Mouse (Mus musculus) testis, adult 2 months (tissue): Measurements from ENCODE around the gene Sorcs3. TPM values are rescaled to one million over a fixed set of nuclear protein-coding genes. Genes with fewer than 3 reads are reported as not detected.

ENCODE experiments used
- H3K27ac ChIP-seq: fragments of 200-500 bp; 2 replicates; pipeline ENCODE4 v1.5.1; 2012; ENCODE audit warnings: low read depth, low read length; ENCODE audit not compliant: control insufficient read depth, insufficient read depth
- H3K27me3 ChIP-seq: fragments of 200-500 bp; 2 replicates; pipeline ENCODE4 v1.6.1; 2012; ENCODE audit warnings: mild to moderate bottlenecking, low read length, moderate library complexity; ENCODE audit not compliant: control insufficient read depth, insufficient read depth
- H3K36me3 ChIP-seq: fragments of 200-500 bp; 2 replicates; pipeline ENCODE4 v1.6.1; 2012; ENCODE audit warnings: mild to moderate bottlenecking, low read length; ENCODE audit not compliant: control insufficient read depth, insufficient read depth
- H3K4me1 ChIP-seq: fragments of 200-500 bp; 2 replicates; pipeline ENCODE4 v1.6.1; 2012; ENCODE audit warnings: low read length; ENCODE audit not compliant: control insufficient read depth, insufficient read depth
- H3K4me3 ChIP-seq: fragments of 200-500 bp; 2 replicates; pipeline ENCODE4 v1.5.1; 2012; ENCODE audit warnings: low read depth, mild to moderate bottlenecking, low read length, moderate library complexity, mixed read lengths; ENCODE audit not compliant: control insufficient read depth
- CTCF ChIP-seq: fragments of 200-500 bp; IDR thresholded peaks from 2 replicates; pipeline ENCODE4 v1.5.1; 2012; ENCODE audit warnings: low read depth, mild to moderate bottlenecking, inconsistent platforms, low read length, moderate library complexity; ENCODE audit not compliant: control insufficient read depth, insufficient read depth, insufficient replicate concordance
- POLR2A ChIP-seq: fragments of 200-500 bp; IDR thresholded peaks from 2 replicates; pipeline ENCODE4 v1.6.1; 2012; ENCODE audit warnings: low read depth, mild to moderate bottlenecking, inconsistent platforms, low read length, moderate library complexity; ENCODE audit not compliant: control insufficient read depth
- polyA plus RNA-seq: library from polyadenylated mRNA; depleted of rRNA; stranded (reverse); fragments of >200 nt; gene quantifications from 2 replicates; pipeline ENCODE4 v1.2.3, GENCODE M21; 2012

Sorcs3 gene
- polyA plus RNA-seq, 1 experiment: 0.22 TPM

DNA sequence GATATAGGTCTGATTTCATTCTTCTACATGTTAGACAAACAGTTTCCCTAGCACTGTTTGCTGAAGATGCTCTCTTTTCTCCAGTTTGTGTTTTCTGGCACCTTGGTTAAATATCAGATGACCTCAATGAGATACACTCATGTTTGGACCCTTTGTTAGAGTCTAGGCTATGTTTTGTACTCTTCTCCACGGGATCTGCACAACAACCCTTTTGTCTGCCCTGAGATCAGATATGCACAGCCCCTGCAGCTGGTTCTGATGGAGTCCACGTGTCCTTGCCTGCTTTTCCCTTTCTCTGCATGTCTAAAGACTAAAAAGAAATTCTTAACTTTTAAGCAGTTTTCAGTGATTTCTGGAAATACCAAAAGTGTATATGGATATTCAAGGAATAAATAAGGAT lies 273.0 kb downstream of the Sorcs3 start:
- Histone ChIP-seq H3K27me3 (no peaks in the 10 kb centered on the region), H3K36me3 (no peaks in the 10 kb centered on the region), H3K4me1 (no peaks in the 10 kb centered on the region), H3K27ac (no peak overlapping the region), H3K4me3 (no peak overlapping the region)
- TF ChIP-seq CTCF (no peak), POLR2A (no peak)

- no peaks in the 10 kb centered on the region for H3K27me3 ChIP-seq
- no peaks in the 10 kb centered on the region for H3K36me3 ChIP-seq
- no peak for TF ChIP-seq POLR2A
- TF ChIP-seq CTCF: no peak
- H3K27ac ChIP-seq: no peak overlapping the region
- H3K4me1 ChIP-seq: no peaks in the 10 kb centered on the region
- no peak overlapping the region for H3K4me3 ChIP-seq
These were observed 277.1 kb downstream of the Sorcs3 start for GRCm38 (mm10) chr19:48482946-48483345.

DNA sequence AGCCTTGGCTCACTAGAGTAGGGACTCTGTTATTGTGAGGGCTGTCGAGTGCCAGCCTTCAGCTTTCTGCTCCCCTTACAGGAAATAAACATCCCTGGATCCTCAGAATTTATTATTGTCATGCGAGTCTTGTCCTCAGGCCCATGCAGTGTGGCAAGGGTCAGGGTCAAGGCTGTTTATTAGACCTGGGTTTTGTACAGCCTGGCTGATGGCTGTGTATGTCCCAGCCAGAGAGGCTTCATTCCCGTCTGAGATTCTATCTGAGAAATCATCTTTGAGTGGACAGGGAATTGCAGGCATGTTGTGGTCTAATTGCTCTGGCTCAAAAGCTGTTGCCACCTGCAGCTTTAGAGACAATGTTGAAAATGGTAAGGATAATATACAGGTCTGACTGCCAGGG lies 285.3 kb downstream of the Sorcs3 start:
- Histone ChIP-seq H3K4me3 (no peak overlapping the region), H3K36me3 (no peaks in the 10 kb centered on the region), H3K27me3 (no peaks in the 10 kb centered on the region), H3K27ac (no peak overlapping the region), H3K4me1 (no peaks in the 10 kb centered on the region)
- no peak for TF ChIP-seq POLR2A

- TF ChIP-seq POLR2A: no peak
- no peak for TF ChIP-seq CTCF
- Histone ChIP-seq H3K36me3 (no peaks in the 10 kb centered on the region), H3K27me3 (no peaks in the 10 kb centered on the region), H3K4me1 (no peaks in the 10 kb centered on the region), H3K4me3 (no peak overlapping the region), H3K27ac (no peak overlapping the region)
These were observed 298.2 kb downstream of the Sorcs3 start for GRCm38 (mm10) chr19:48503896-48504620.

- Histone ChIP-seq H3K27me3 (no peaks in the 10 kb centered on the region), H3K4me1 (no peaks in the 10 kb centered on the region), H3K36me3 (no peaks in the 10 kb centered on the region), H3K27ac (no peak overlapping the region), H3K4me3 (no peak overlapping the region)
- no peak for TF ChIP-seq POLR2A
- TF ChIP-seq CTCF: no peak
These were observed 318.0 kb downstream of the Sorcs3 start for GRCm38 (mm10) chr19:48523803-48524202.

DNA sequence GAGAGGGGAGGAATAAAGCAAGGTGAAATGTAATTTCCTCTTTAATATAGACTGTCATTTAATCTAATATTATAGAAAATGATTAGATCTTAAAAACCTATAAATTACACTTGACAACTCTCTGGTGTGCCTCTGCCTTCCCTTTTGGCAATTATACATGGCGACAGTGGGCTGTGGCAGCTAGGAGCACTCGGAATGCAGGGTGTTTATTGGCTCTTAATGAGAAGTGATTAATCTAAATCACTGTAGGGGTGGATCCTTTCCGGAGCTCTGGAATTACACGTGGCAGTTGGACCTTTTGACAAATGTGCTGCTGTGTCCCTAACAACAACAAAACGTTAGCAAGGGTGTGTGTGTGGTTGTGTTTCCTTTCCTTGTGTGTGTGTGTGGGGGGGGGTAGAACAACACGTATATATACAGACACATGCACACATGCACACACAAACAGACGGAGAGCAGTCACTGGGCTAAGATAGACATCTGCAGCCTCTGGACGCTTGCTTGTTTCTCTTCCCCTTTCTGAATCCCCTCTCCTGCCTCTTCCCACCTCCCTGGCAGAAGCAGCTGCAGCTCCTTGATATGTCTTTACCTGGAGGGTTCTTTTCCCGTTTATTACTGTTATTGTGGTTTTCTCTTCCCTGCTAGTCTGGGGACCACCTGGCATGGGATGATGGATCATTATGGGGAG lies 318.8 kb downstream of the Sorcs3 start:
- no peak overlapping the region for H3K27ac ChIP-seq
- H3K36me3 ChIP-seq: no peaks in the 10 kb centered on the region
- no peaks in the 10 kb centered on the region for H3K4me1 ChIP-seq
- no peaks in the 10 kb centered on the region for H3K27me3 ChIP-seq
- no peak overlapping the region for H3K4me3 ChIP-seq
- no peak for TF ChIP-seq CTCF
- no peak for TF ChIP-seq POLR2A

DNA sequence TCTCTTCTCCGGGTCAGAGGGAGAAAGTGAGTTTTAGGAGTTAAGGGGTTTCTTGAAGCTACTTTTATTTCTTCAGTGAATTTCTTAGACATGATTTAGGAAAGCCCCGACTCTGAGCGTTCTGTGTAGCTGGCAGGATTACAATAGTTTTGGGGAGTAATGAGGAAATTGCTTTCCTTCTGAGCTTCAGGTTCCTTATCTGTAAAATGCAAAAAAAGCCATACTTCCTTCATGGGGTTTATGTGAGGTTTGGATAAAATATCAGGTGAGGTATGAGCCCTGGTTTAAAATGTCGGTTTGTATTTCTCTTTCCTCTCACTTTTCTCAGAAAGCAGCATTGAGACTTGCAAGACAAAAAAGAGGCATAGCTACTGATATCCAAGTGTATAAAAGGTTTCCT lies 327.8 kb downstream of the Sorcs3 start:
- Histone ChIP-seq H3K27ac (no peak overlapping the region), H3K4me3 (no peak overlapping the region), H3K36me3 (no peaks in the 10 kb centered on the region), H3K27me3 (no peaks in the 10 kb centered on the region), H3K4me1 (no peaks in the 10 kb centered on the region)
- TF ChIP-seq CTCF: no peak
- TF ChIP-seq POLR2A: no peak

GRCm38 (mm10) chr19:48544294-48544693 lies 338.5 kb downstream of the Sorcs3 start:
- H3K4me3 ChIP-seq: no peak overlapping the region

More at GRCm38 (mm10) chr19:48544294-48544693, 338.5 kb downstream of the Sorcs3 start:
- TF ChIP-seq POLR2A: no peak
- Histone ChIP-seq H3K27me3 (no peaks in the 10 kb centered on the region), H3K36me3 (no peaks in the 10 kb centered on the region), H3K4me1 (no peaks in the 10 kb centered on the region), H3K27ac (no peak overlapping the region)
